Mouse (Mus musculus) lung, postnatal 0 days (tissue): ENCODE results near the gene Il1rl2.
A peak's percentile ranks its signal among the peaks of the same experiment; 100 is the strongest.

Experiments
- CTCF ChIP-seq: IDR thresholded peaks from 2 replicates; pipeline ENCODE4 v1.5.1; 2016; ENCODE audit warnings: antibody characterized with exemption, mild to moderate bottlenecking
- EP300 ChIP-seq: IDR thresholded peaks from 2 replicates; pipeline ENCODE4 v1.6.1; 2016; ENCODE audit warnings: antibody characterized with exemption, mild to moderate bottlenecking, control low read depth

DNA sequence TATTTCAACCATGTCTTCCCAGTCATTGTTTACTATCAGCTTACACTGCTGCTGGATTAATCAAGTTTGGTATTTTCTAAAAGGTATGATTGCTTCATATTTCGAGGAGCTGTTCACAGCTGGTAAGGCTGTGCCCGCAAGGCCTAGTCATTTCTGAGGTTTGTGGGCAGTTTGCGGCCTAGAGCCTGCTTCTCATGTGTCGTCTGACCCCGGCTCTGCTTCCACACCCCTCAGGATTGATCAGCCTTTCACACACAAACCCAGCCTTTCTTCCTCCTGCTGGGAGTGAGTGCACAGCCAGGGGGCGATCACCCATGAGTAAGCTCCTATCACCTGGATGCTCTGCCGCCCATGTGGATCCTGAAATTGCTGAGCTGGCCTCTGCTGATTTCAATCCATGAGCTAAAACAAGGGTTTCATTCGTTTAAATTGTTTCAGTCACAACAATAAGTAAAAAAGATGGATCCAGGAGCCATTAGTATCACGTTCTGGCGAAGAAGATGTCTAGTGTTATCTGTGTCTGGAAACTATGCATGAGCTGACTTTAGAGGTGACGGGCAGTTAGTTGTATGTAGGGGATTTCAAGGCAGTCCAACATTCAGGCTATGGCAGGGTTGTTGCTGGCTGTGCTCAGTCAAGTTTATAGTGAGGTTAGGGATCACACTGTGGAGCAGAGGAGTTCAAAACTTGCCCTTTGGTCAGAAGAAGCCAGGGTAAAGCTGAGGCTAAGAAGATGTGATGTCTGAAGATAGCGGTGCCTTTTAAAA is 33.7 kb upstream of the Il1rl2 start:
- TF ChIP-seq CTCF (peak; percentile 33), EP300 (no peak)
